Mouse (Mus musculus): ENCODE results near the gene Arhgap24.

- TF ChIP-seq CTCF (conservative IDR thresholded peaks at IDR 0.05; ENCODE audit: insufficient read depth, insufficient read length, low read depth, low read length), result no peak
- TF ChIP-seq POLR2A (IDR thresholded peaks at IDR 0.05; ENCODE audit: low read depth, low read length), result no peak
Observed at GRCm38 (mm10) chr5:102626671-102627070, 145.5 kb downstream of the Arhgap24 start.

All from kidney, adult 2 months (tissue).